Mouse (Mus musculus) MEL (cell line): ENCODE data around the gene Suclg2.

Experiments used
- CTCF ChIP-seq, 3 experiments: IDR thresholded peaks in 2 of 3; conservative IDR thresholded peaks in 1 of 3; 2 replicates each; pipeline ENCODE4 v1.5.1; 2011 to 2012; ENCODE audit warnings: low read length in 3 of 3, low read depth in 2 of 3, mild to moderate bottlenecking in 2 of 3, improper control_type of control experiment in 1 of 3, inconsistent platforms in 1 of 3, mixed read lengths in 1 of 3, moderate library complexity in 1 of 3; ENCODE audit not compliant: control insufficient read depth in 1 of 3, insufficient read depth in 1 of 3, poor library complexity in 1 of 3, severe bottlenecking in 1 of 3
- EP300 ChIP-seq, 2 experiments: IDR thresholded peaks; 2 replicates each; pipeline ENCODE4 v1.6.1; 2011; ENCODE audit warnings: improper control_type of control experiment in 2 of 2, low read length in 2 of 2, low read depth in 1 of 2, mild to moderate bottlenecking in 1 of 2
- GATA1 ChIP-seq: IDR thresholded peaks from 2 replicates; pipeline ENCODE4 v1.6.1; 2011; ENCODE audit warnings: low read depth, low read length, improper control_type of control experiment
- HCFC1 ChIP-seq: IDR thresholded peaks from 2 replicates; pipeline ENCODE4 v1.6.1; 2012; ENCODE audit warnings: low read depth, mild to moderate bottlenecking, inconsistent platforms, low read length, improper control_type of control experiment, moderate library complexity
- POLR2A ChIP-seq, 2 experiments: IDR thresholded peaks; 2 replicates each; pipeline ENCODE4 v1.6.1; 2011 to 2012; ENCODE audit warnings: low read length in 2 of 2, mild to moderate bottlenecking in 2 of 2, control low read depth in 1 of 2, improper control_type of control experiment in 1 of 2, low read depth in 1 of 2, moderate library complexity in 1 of 2; ENCODE audit not compliant: control insufficient read depth in 1 of 2, insufficient read depth in 1 of 2, poor library complexity in 1 of 2
- SMC3 ChIP-seq: IDR thresholded peaks from 2 replicates; pipeline ENCODE4 v1.6.1; 2011; ENCODE audit warnings: low read depth, low read length, improper control_type of control experiment
- TAL1 ChIP-seq: IDR thresholded peaks from 2 replicates; pipeline ENCODE4 v1.6.1; 2012; ENCODE audit warnings: mild to moderate bottlenecking, inconsistent platforms, low read length, moderate library complexity, mixed read lengths
- TCF12 ChIP-seq: IDR thresholded peaks from 2 replicates; pipeline ENCODE4 v1.6.1; 2014; ENCODE audit warnings: low read depth, mild to moderate bottlenecking, inconsistent platforms, low read length, improper control_type of control experiment, moderate library complexity

- TF ChIP-seq CTCF (IDR thresholded peaks at IDR 0.05 in 2 of 3, conservative IDR thresholded peaks at IDR 0.05 in 1 of 3; ENCODE audit: control insufficient read depth in 1 of 3, insufficient read depth in 1 of 3, low read depth in 2 of 3, low read length in 3 of 3, poor library complexity in 1 of 3, severe bottlenecking in 1 of 3) (no peak), TCF12 (no peak), GATA1 (no peak), POLR2A (IDR thresholded peaks at IDR 0.05; ENCODE audit: control insufficient read depth in 1 of 2, insufficient read depth in 1 of 2, low read depth in 1 of 2, low read length in 2 of 2, poor library complexity in 1 of 2) (no peak), TAL1 (no peak), EP300 (IDR thresholded peaks at IDR 0.05; ENCODE audit: low read depth in 1 of 2, low read length in 2 of 2) (no peak), SMC3 (no peak), HCFC1 (no peak)
Measured at GRCm38 (mm10) chr6:95729399-95729798, 10.8 kb upstream of the Suclg2 start.
